Mouse (Mus musculus) embryonic facial prominence, embryonic 12.5 days (tissue): Measurements from ENCODE around the gene Smg9. TPM values are rescaled to one million over a fixed set of nuclear protein-coding genes. Genes with fewer than 3 reads are reported as not detected.

ENCODE experiments used
- ATAC-seq: fragments of 200-750 bp; cut with Nextera tagmentation; 2 replicates; pipeline ENCODE4 v1.8.0; 2017; ENCODE audit not compliant: insufficient number of reproducible peaks, insufficient read depth, low FRiP score, low TSS enrichment
- H3K27ac ChIP-seq: fragments of 300-500 bp; sonication (generic); 2 replicates; pipeline ENCODE4 v1.5.1; 2016; ENCODE audit warnings: mild to moderate bottlenecking
- H3K27me3 ChIP-seq: fragments of 300-500 bp; sonication (generic); 2 replicates; pipeline ENCODE4 v1.6.1; 2016; ENCODE audit warnings: mild to moderate bottlenecking, moderate library complexity
- H3K36me3 ChIP-seq: fragments of 300-500 bp; sonication (generic); 2 replicates; pipeline ENCODE4 v1.6.1; 2016; ENCODE audit warnings: mild to moderate bottlenecking
- H3K4me1 ChIP-seq: fragments of 300-500 bp; sonication (generic); 2 replicates; pipeline ENCODE4 v1.6.1; 2016
- H3K4me2 ChIP-seq: fragments of 300-500 bp; sonication (generic); replicated peaks from 2 replicates; pipeline ENCODE4 v1.6.1; 2016; ENCODE audit warnings: mild to moderate bottlenecking, moderate library complexity
- H3K4me3 ChIP-seq: fragments of 300-500 bp; sonication (generic); 2 replicates; pipeline ENCODE4 v1.5.1; 2016; ENCODE audit warnings: mild to moderate bottlenecking
- H3K9ac ChIP-seq: fragments of 300-500 bp; sonication (generic); 2 replicates; pipeline ENCODE4 v1.6.1; 2016; ENCODE audit warnings: mild to moderate bottlenecking, moderate library complexity
- H3K9me3 ChIP-seq: fragments of 300-500 bp; sonication (generic); 2 replicates; pipeline ENCODE4 v1.6.1; 2016; ENCODE audit warnings: mild to moderate bottlenecking, moderate library complexity
- WGBS: fragments of 180-500 bp; shearing (Covaris S2); methylation state at CpG from one replicate; pipeline ENCODE4 v1.1.7; 2016; 5-methylcytosine and 5-hydroxymethylcytosine counted together
- polyA plus RNA-seq: library from polyadenylated mRNA; unstranded; fragments of >200 nt; fragmentation: Nextera tagmentation; extraction: Ambion mirVana; gene quantifications from 2 replicates; pipeline ENCODE4 v1.2.1, GENCODE M21; 2016

Smg9 gene
- polyA plus RNA-seq, 1 experiment from 2014 or later, result 23.6 TPM

GRCm38 (mm10) chr7:24430551-24431345 is 31.3 kb downstream of the Smg9 start:
- Histone ChIP-seq H3K36me3 (no peaks in the 10 kb centered on the region), H3K9ac (no peak overlapping the region), H3K4me3 (no peak overlapping the region), H3K4me1 (no peaks in the 10 kb centered on the region), H3K27me3 (peaks cover 16% of the 10 kb centered on the region), H3K27ac (no peak overlapping the region), H3K4me2 (no peak overlapping the region), H3K9me3 (peaks cover 7% of the 10 kb centered on the region; the same call in 1 of the 2 replicates)
- 95% methylated on average over 15 of the region's 15 CpGs for WGBS
- ATAC-seq, result no peak

DNA sequence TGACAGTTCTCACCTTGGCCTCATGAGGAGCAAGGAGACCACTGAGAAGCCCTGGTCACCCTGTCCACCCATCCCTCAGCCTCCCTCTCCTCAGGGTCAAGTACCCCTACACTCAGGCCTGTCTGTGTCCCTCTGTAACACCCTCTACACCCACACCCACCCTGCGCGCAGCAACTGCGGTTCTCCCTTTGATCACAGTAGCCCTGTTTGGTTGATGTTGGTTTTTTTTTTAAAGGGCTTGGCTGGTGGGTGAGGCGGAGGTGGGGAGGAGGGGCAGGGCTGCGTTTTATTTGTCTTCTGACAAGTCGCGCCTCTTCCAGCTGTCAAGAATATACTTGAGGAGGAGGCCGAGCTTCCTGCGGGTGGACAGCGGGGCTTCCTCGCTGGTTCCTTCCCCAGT is 32.3 kb downstream of the Smg9 start:
- 73% methylated on average over 11 of the region's 11 CpGs for WGBS
- Histone ChIP-seq H3K27me3 (peaks cover 16% of the 10 kb centered on the region), H3K36me3 (no peaks in the 10 kb centered on the region), H3K27ac (no peak overlapping the region), H3K4me2 (no peak overlapping the region), H3K4me3 (no peak overlapping the region), H3K9me3 (peaks cover 7% of the 10 kb centered on the region; the same call in 1 of the 2 replicates), H3K4me1 (no peaks in the 10 kb centered on the region), H3K9ac (no peak overlapping the region)
- no peak for ATAC-seq

DNA sequence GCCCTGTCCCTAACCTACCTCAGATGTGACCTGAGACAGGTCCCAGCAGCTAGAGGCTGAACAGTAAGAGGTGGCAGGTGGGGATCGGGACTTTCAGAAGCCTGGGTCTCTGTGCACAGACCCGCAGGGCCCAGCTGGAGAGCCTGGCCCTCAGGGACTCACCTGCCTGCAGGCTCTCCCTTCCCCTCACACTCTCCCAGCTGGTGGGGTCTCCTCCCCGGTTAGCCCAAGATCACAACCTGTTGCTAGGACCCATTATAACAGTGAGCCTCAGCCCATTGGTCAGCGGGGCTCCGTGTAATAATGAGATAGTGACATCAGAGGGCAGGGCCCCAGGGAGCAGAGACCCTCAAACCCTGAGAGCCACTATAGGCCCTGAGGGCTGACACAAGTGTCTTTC is 35.9 kb downstream of the Smg9 start:
- Histone ChIP-seq H3K4me3 (no peak overlapping the region), H3K27ac (no peak overlapping the region), H3K9ac (no peak overlapping the region), H3K9me3 (peaks cover 7% of the 10 kb centered on the region; the same call in 1 of the 2 replicates), H3K27me3 (peaks cover 16% of the 10 kb centered on the region), H3K4me2 (no peak overlapping the region), H3K36me3 (no peaks in the 10 kb centered on the region), H3K4me1 (no peaks in the 10 kb centered on the region)
- ATAC-seq, result no peak
- WGBS, result 74% methylated on average over 5 of the region's 5 CpGs

GRCm38 (mm10) chr7:24437981-24438380 is 38.6 kb downstream of the Smg9 start:
- WGBS, result 69% methylated on average over 10 of the region's 10 CpGs
- no peak for ATAC-seq
- Histone ChIP-seq H3K36me3 (no peaks in the 10 kb centered on the region), H3K4me2 (no peak overlapping the region), H3K9me3 (no peaks in the 10 kb centered on the region), H3K27ac (no peak overlapping the region), H3K9ac (no peak overlapping the region), H3K4me3 (no peak overlapping the region), H3K4me1 (no peaks in the 10 kb centered on the region), H3K27me3 (peaks cover 6% of the 10 kb centered on the region)

DNA sequence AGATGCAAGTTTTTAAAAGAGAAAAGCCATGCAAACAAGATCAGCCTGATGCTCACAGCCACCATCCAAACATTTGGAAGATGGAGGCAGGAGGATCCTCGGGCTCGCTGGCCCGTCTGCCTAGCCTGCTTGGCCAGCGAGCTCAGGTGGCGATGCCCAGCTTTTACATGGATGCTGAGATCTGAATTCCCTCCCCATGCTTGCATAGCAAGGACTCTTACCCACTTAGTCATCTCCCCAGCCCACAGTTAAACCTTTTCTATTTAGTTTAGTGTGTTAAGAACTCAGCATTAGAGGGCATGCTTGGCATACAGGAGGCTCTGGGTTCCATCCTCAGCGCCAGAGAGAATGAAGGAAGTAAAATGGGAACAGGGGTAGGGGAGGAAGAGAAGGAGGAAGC is 39.8 kb downstream of the Smg9 start:
- Histone ChIP-seq H3K9ac (no peak overlapping the region), H3K27me3 (peaks cover 1% of the 10 kb centered on the region; the same call in 1 of the 2 replicates), H3K4me2 (no peak overlapping the region), H3K4me3 (no peak overlapping the region), H3K9me3 (no peaks in the 10 kb centered on the region), H3K36me3 (no peaks in the 10 kb centered on the region), H3K27ac (no peak overlapping the region), H3K4me1 (no peaks in the 10 kb centered on the region)
- 77% methylated on average over 6 of the region's 6 CpGs for WGBS
- no peak for ATAC-seq

DNA sequence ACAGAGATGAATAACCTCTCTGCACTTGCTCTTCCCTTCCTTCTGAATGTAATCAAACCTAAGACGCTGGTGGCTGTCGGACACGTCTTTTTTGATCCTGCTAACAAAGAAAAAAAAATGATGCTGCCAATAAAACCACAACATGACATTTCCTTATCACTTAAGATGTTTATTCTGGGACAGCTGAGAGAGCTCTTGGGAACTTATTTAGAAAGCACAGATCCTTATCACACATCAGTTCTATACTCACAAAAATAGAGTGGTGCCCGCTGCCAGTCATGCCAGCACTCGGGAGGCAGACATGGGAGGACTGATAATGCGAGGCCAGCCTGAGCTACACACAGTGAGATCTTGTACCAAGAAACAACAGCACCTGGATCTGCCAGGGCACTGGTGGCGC is 40.5 kb downstream of the Smg9 start:
- Histone ChIP-seq H3K36me3 (no peaks in the 10 kb centered on the region), H3K9me3 (no peaks in the 10 kb centered on the region), H3K27me3 (no peaks in the 10 kb centered on the region), H3K9ac (no peak overlapping the region), H3K4me1 (no peaks in the 10 kb centered on the region), H3K4me2 (no peak overlapping the region), H3K4me3 (no peak overlapping the region), H3K27ac (no peak overlapping the region)
- 76% methylated on average over 7 of the region's 7 CpGs for WGBS
- no peak for ATAC-seq

DNA sequence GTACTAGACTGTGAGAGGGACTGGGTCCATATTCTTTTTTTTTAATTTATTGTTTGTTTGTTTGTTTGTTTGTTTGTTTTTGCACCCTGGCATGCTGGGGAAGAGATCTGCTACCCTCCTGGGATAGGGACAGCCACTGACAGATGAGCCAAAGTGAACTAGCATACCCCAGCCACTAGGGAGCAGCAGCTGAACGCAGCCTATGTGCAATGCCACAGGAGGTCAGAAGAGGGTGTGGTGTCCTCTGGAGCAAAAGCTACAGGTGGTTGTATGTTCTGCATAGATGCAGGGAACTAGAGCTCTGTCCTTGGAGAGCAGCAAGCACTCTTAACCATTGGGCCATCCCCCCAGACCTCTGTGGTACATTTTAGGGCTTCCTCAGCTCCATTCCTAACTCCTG is 42.4 kb downstream of the Smg9 start:
- WGBS, result 22% methylated on average over 1 of the region's 1 CpGs
- Histone ChIP-seq H3K27ac (no peak overlapping the region), H3K4me1 (no peaks in the 10 kb centered on the region), H3K4me2 (no peak overlapping the region), H3K4me3 (no peak overlapping the region), H3K36me3 (no peaks in the 10 kb centered on the region), H3K9me3 (no peaks in the 10 kb centered on the region), H3K9ac (no peak overlapping the region), H3K27me3 (no peaks in the 10 kb centered on the region)
- no peak for ATAC-seq

GRCm38 (mm10) chr7:24442313-24442712 is 42.9 kb downstream of the Smg9 start:
- H3K9me3 ChIP-seq, result no peaks in the 10 kb centered on the region
- ATAC-seq, result no peak
- no peaks in the 10 kb centered on the region for H3K36me3 ChIP-seq
- H3K9ac ChIP-seq, result no peak overlapping the region
- WGBS, result 80% methylated on average over 8 of the region's 8 CpGs
- H3K4me3 ChIP-seq, result no peak overlapping the region
- H3K27ac ChIP-seq, result no peak overlapping the region
- no peak overlapping the region for H3K4me2 ChIP-seq
- H3K4me1 ChIP-seq, result no peaks in the 10 kb centered on the region
- H3K27me3 ChIP-seq, result no peaks in the 10 kb centered on the region

DNA sequence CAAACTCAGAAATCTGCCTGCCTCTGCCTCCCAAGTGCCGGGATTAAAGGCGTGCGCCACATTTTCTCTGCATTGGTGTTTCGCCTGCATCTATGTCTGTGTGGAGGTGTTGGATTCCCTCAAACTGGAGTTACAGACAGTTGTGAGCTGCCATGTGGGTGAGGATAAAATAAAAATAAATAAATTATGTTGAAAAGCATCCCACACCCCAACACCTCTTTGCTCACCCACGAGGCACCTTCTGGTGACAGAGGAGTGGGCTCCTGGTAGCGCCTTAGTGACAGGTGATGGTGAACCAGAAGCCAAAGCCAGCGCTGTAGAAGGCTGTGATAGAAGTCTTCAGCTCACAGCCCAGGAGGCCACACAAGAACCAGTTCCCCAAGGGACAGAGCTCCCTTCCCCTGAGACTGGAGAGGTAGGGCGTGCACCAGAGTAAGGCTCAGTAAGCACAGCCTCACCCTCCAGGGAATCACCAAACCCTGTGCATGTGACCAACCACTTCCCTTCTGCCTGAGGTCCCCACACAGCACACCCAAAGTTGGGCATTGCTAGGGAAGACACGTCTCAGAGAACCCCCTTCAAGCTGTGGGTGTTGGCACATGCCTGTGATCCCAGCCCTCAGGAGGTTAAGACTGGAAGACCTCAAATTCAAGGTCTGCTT is 46.0 kb downstream of the Smg9 start:
- Histone ChIP-seq H3K27me3 (no peaks in the 10 kb centered on the region), H3K4me3 (no peak overlapping the region), H3K27ac (no peak overlapping the region), H3K4me1 (no peaks in the 10 kb centered on the region), H3K36me3 (no peaks in the 10 kb centered on the region), H3K9ac (no peak overlapping the region), H3K4me2 (no peak overlapping the region), H3K9me3 (no peaks in the 10 kb centered on the region)
- ATAC-seq, result no peak
- 89% methylated on average over 9 of the region's 9 CpGs for WGBS

GRCm38 (mm10) chr7:24446697-24447340 is 47.4 kb downstream of the Smg9 start:
- H3K9me3 ChIP-seq, result no peaks in the 10 kb centered on the region
- no peak overlapping the region for H3K4me3 ChIP-seq
- H3K36me3 ChIP-seq, result no peaks in the 10 kb centered on the region
- no peak overlapping the region for H3K27ac ChIP-seq
- H3K4me1 ChIP-seq, result no peaks in the 10 kb centered on the region
- ATAC-seq, result no peak
- no peak overlapping the region for H3K4me2 ChIP-seq
- WGBS, result 71% methylated on average over 7 of the region's 7 CpGs
- no peak overlapping the region for H3K9ac ChIP-seq
- no peaks in the 10 kb centered on the region for H3K27me3 ChIP-seq

DNA sequence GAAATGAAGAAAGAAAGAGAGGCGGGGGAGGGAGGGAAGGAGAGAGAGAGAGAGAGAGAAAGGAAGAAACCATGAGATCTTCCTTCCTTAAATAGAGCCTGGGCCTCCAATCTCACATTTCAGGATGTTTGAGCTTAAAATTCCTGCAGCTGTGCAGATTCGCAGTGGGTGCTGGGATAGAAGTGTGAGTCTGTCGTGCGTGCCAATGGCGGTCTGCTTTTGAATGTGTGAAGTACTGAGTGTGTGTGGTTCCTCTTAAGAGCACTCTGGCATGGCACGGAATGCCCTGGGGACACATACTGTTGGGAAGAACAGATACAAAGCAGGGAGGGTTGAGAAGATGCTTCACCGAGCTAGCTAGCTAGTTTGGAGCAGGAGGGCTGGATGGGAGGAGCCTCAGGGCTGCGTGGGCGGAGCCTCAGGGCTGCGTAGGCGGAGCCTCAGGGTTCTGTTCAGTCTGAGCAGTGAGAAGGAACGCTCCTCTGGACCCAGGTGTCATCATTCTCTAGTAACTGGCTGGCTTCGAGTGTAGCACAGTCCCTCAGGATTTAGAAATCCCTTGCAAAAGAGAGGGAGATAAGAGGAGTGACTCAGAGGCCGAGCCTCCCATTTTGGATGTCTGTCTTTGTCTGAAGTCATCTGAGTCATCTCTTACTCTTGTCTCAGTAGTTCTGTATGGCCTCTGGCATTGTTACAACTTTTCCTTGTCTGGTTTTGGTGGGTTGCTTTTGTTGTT is 49.5 kb downstream of the Smg9 start:
- H3K4me1 ChIP-seq, result no peaks in the 10 kb centered on the region
- no peak overlapping the region for H3K4me3 ChIP-seq
- H3K27ac ChIP-seq, result no peak overlapping the region
- H3K27me3 ChIP-seq, result no peaks in the 10 kb centered on the region; the same call in 1 of the 2 replicates
- H3K9ac ChIP-seq, result no peak overlapping the region
- no peaks in the 10 kb centered on the region for H3K9me3 ChIP-seq
- ATAC-seq, result no peak
- H3K4me2 ChIP-seq, result no peak overlapping the region
- no peaks in the 10 kb centered on the region for H3K36me3 ChIP-seq
- 57% methylated on average over 14 of the region's 14 CpGs for WGBS
